Mouse (Mus musculus) Patski (cell line): Measurements from ENCODE around the gene Ralgps2. TPM values are rescaled to one million over a fixed set of nuclear protein-coding genes. Genes with fewer than 3 reads are reported as not detected.

Experiments
- ATAC-seq: fragments of 100-300 bp; one replicate; pipeline ENCODE4 v1.8.0; 2021
- CTCF ChIA-PET: fragments of 350-600 bp; sonication (Branson Sonifier 250); formaldehyde crosslinking; loops from one replicate; lab custom pipeline; 2022; ENCODE audit warnings: inconsistent platforms; lab: Charles Lee
- POLR2A ChIA-PET: fragments of 350-600 bp; sonication (Branson Sonifier 250); formaldehyde crosslinking; loops from one replicate; lab custom pipeline; 2022; ENCODE audit warnings: antibody characterized with exemption, inconsistent platforms; lab: Charles Lee
- DNase-seq: peaks from one replicate; pipeline ENCODE4 v3.0.0-alpha.2; 2011; ENCODE audit warnings: low read depth, low spot score
- H3K27me3 ChIP-seq: fragments of 371-371 bp; one replicate; pipeline ENCODE4 v1.5.1; 2021
- CTCF ChIP-seq: fragments of 100-300 bp; IDR thresholded peaks from one replicate; pipeline ENCODE4 v1.5.1; 2021
- in situ Hi-C: fragments of 300-500 bp; cut with MboI; formaldehyde crosslinking; loops from 3 replicates; pipeline ENCODE4 v1.11.1; 2018; ENCODE audit warnings: low pct_unique_long_range_greater_than_20kb, mixed read lengths
- polyA plus RNA-seq: library from polyadenylated mRNA; unstranded; gene quantifications from one replicate; pipeline ENCODE4 v1.2.3, GENCODE M21; 2021

Gene Ralgps2
- polyA plus RNA-seq, 1 experiment from 2014 or later = 7.4 TPM

GRCm38 (mm10) chr1:156954216-156954615 lies 14.8 kb upstream of the Ralgps2 start:
- CTCF ChIA-PET = no interaction called here
- peaks cover 2% of the 10 kb centered on the region for H3K27me3 ChIP-seq
- in situ Hi-C loops = no loop called here
- DNase-seq (no peak), ATAC-seq (no peak)
- POLR2A ChIA-PET = no interaction called here
- TF ChIP-seq CTCF = no peak

GRCm38 (mm10) chr1:156950354-156950753 lies 10.9 kb upstream of the Ralgps2 start:
- ChIA-PET POLR2A (interaction anchor here (0.7 kb wide), 1 partner anchor 9 kb away, joined by 4 read pairs; no protein-coding TSS in a partner anchor), CTCF (no interaction called here)
- ATAC-seq = no peak
- no peak for TF ChIP-seq CTCF
- in situ Hi-C loops = no loop called here
- no peak for DNase-seq
- H3K27me3 ChIP-seq = no peaks in the 10 kb centered on the region

- no peak for ATAC-seq
- H3K27me3 ChIP-seq = peaks cover 25% of the 10 kb centered on the region
- POLR2A ChIA-PET = no interaction called here
- TF ChIP-seq CTCF = no peak
- in situ Hi-C loops = loop anchor here (5.0 kb wide), 1 partner anchor 57 kb away; no protein-coding TSS in a partner anchor
- CTCF ChIA-PET = interaction anchor here (0.8 to 2.2 kb wide), 2 partner anchors 136 to 575 kb away, joined by 3 to 6 read pairs; no protein-coding TSS in a partner anchor
- no peak for DNase-seq
Observed at GRCm38 (mm10) chr1:156940584-156940983, 1.2 kb upstream of the Ralgps2 start.

GRCm38 (mm10) chr1:156940142-156940522 lies 706 bp upstream of the Ralgps2 start:
- H3K27me3 ChIP-seq = peaks cover 25% of the 10 kb centered on the region
- no peak for TF ChIP-seq CTCF
- ChIA-PET POLR2A (no interaction called here), CTCF (no interaction called here)
- in situ Hi-C loops = loop anchor here (5.0 kb wide), 1 partner anchor 57 kb away; no protein-coding TSS in a partner anchor
- ATAC-seq (no peak), DNase-seq (no peak)

- TF ChIP-seq CTCF = no peak
- H3K27me3 ChIP-seq = peaks cover 25% of the 10 kb centered on the region
- in situ Hi-C loops = no loop called here
- CTCF ChIA-PET = interaction anchor here (2.1 to 2.6 kb wide), 2 partner anchors 21 to 138 kb away, joined by 14 read pairs; no protein-coding TSS in a partner anchor
- ATAC-seq (peak; percentile 37), DNase-seq (no peak)
- POLR2A ChIA-PET = no interaction called here
Observed at GRCm38 (mm10) chr1:156938705-156939242, 652 bp downstream of the Ralgps2 start.

GRCm38 (mm10) chr1:156937436-156937835 lies 2.0 kb downstream of the Ralgps2 start:
- peaks cover 25% of the 10 kb centered on the region for H3K27me3 ChIP-seq
- no peak for TF ChIP-seq CTCF
- ChIA-PET POLR2A (no interaction called here), CTCF (interaction anchor here (0.6 to 2.6 kb wide), 4 partner anchors 15 to 139 kb away, joined by 3 to 14 read pairs (median 9); no protein-coding TSS in a partner anchor)
- in situ Hi-C loops = no loop called here
- no peak for DNase-seq
- ATAC-seq = no peak

GRCm38 (mm10) chr1:156933712-156934111 lies 5.7 kb downstream of the Ralgps2 start:
- ATAC-seq (no peak), DNase-seq (no peak)
- POLR2A ChIA-PET = no interaction called here
- CTCF ChIA-PET = no interaction called here
- H3K27me3 ChIP-seq = peaks cover 15% of the 10 kb centered on the region
- TF ChIP-seq CTCF = no peak
- in situ Hi-C loops = no loop called here

- TF ChIP-seq CTCF = no peak
- in situ Hi-C loops = no loop called here
- ATAC-seq = no peak
- POLR2A ChIA-PET = no interaction called here
- H3K27me3 ChIP-seq = peaks cover 4% of the 10 kb centered on the region
- CTCF ChIA-PET = no interaction called here
- DNase-seq = no peak
Observed at GRCm38 (mm10) chr1:156932036-156932774, 7.2 kb downstream of the Ralgps2 start.

- POLR2A ChIA-PET = no interaction called here
- TF ChIP-seq CTCF = no peak
Observed at GRCm38 (mm10) chr1:156931106-156931870, 8.1 kb downstream of the Ralgps2 start.

GRCm38 (mm10) chr1:156930263-156930662 lies 9.2 kb downstream of the Ralgps2 start:
- in situ Hi-C loops = no loop called here
- no peak for ATAC-seq
- ChIA-PET CTCF (interaction anchor here (1.4 kb wide), 1 partner anchor 12 kb away, joined by 4 read pairs; no protein-coding TSS in a partner anchor), POLR2A (no interaction called here)
- no peaks in the 10 kb centered on the region for H3K27me3 ChIP-seq
- DNase-seq = no peak
- TF ChIP-seq CTCF = no peak

More at GRCm38 (mm10) chr1:156931106-156931870, 8.1 kb downstream of the Ralgps2 start:
- CTCF ChIA-PET = interaction anchor here (1.4 kb wide), 1 partner anchor 13 kb away, joined by 4 read pairs; no protein-coding TSS in a partner anchor
- H3K27me3 ChIP-seq = peaks cover 1% of the 10 kb centered on the region
- ATAC-seq (no peak), DNase-seq (no peak)
- in situ Hi-C loops = no loop called here
